Mouse (Mus musculus): ENCODE results near the gene Il15. TPM values are rescaled to one million over a fixed set of nuclear protein-coding genes. Genes with fewer than 3 reads are reported as not detected.

The Il15 gene
- polyA plus RNA-seq (2017; shearing (Covaris generic)): not detected

GRCm38 (mm10) chr8:82402686-82403330 lies at the start of gene Il15:
Il15 (minus strand) TSS chr8:82403222.

